Mouse (Mus musculus) hindbrain, embryonic 12.5 days (tissue): ENCODE data around the gene Nln. TPM values are rescaled to one million over a fixed set of nuclear protein-coding genes. Genes with fewer than 3 reads are reported as not detected.
A peak's percentile ranks its signal among the peaks of the same experiment; 100 is the strongest.

Experiments used
- ATAC-seq: fragments of 200-750 bp; cut with Nextera tagmentation; 2 replicates; pipeline ENCODE4 v1.8.0; 2017; ENCODE audit warnings: moderate TSS enrichment; ENCODE audit not compliant: low FRiP score
- H3K27ac ChIP-seq: fragments of 300-500 bp; sonication (generic); 2 replicates; pipeline ENCODE4 v1.5.1; 2016; ENCODE audit warnings: mild to moderate bottlenecking
- H3K27me3 ChIP-seq: fragments of 300-500 bp; sonication (generic); 2 replicates; pipeline ENCODE4 v1.6.1; 2016; ENCODE audit warnings: mild to moderate bottlenecking
- H3K36me3 ChIP-seq: fragments of 300-500 bp; sonication (generic); 2 replicates; pipeline ENCODE4 v1.6.1; 2016; ENCODE audit warnings: mild to moderate bottlenecking
- H3K4me1 ChIP-seq: fragments of 300-500 bp; sonication (generic); 2 replicates; pipeline ENCODE4 v1.6.1; 2016
- H3K4me2 ChIP-seq: fragments of 300-500 bp; sonication (generic); replicated peaks from 2 replicates; pipeline ENCODE4 v1.6.1; 2016; ENCODE audit warnings: mild to moderate bottlenecking
- H3K4me3 ChIP-seq: fragments of 300-500 bp; sonication (generic); 2 replicates; pipeline ENCODE4 v1.5.1; 2016; ENCODE audit warnings: mild to moderate bottlenecking
- H3K9ac ChIP-seq: fragments of 300-500 bp; sonication (generic); 2 replicates; pipeline ENCODE4 v1.6.1; 2016; ENCODE audit warnings: mild to moderate bottlenecking, moderate library complexity
- H3K9me3 ChIP-seq: fragments of 300-500 bp; sonication (generic); replicated peaks from 2 replicates; pipeline ENCODE4 v1.6.1; 2016; ENCODE audit warnings: mild to moderate bottlenecking
- WGBS: fragments of 180-500 bp; shearing (Covaris S2); methylation state at CpG from one replicate; pipeline ENCODE4 v1.1.7; 2016; 5-methylcytosine and 5-hydroxymethylcytosine counted together
- polyA plus RNA-seq: library from polyadenylated mRNA; unstranded; fragments of >200 nt; fragmentation: Nextera tagmentation; extraction: Ambion mirVana; gene quantifications from 2 replicates; pipeline ENCODE4 v1.2.1, GENCODE M21; 2016

Nln gene
- polyA plus RNA-seq, 1 experiment from 2014 or later = 29.2 TPM

GRCm38 (mm10) chr13:104024856-104025709, 84.3 kb downstream of the Nln start:
- Histone ChIP-seq H3K4me3 (no peak overlapping the region), H3K9ac (no peak overlapping the region), H3K4me2 (no peak overlapping the region), H3K9me3 (0 out of 2 replicates have a peak, but pooled peaks cover 2% of the 10 kb centered on the region), H3K36me3 (peaks cover 2% of the 10 kb centered on the region; the same call in 1 of the 2 replicates), H3K27ac (peak overlapping the region; percentile 48), H3K4me1 (peaks cover 9% of the 10 kb centered on the region), H3K27me3 (peaks cover 21% of the 10 kb centered on the region)
- ATAC-seq = no peak; the same call in 1 of the 2 replicates
- 60% methylated on average over 18 of the region's 18 CpGs for WGBS

- Histone ChIP-seq H3K9me3 (0 out of 2 replicates have a peak, but pooled peaks cover 5% of the 10 kb centered on the region), H3K27ac (no peak overlapping the region), H3K4me3 (no peak overlapping the region), H3K4me1 (peaks cover 9% of the 10 kb centered on the region), H3K9ac (no peak overlapping the region), H3K36me3 (peaks cover 4% of the 10 kb centered on the region; the same call in 1 of the 2 replicates), H3K27me3 (peaks cover 18% of the 10 kb centered on the region), H3K4me2 (no peak overlapping the region)
- 72% methylated on average over 2 of the region's 2 CpGs for WGBS
- no peak for ATAC-seq
Measured at GRCm38 (mm10) chr13:104024275-104024674, 85.1 kb downstream of the Nln start.

- H3K9ac ChIP-seq = no peak overlapping the region
- H3K36me3 ChIP-seq = peaks cover 4% of the 10 kb centered on the region; the same call in 1 of the 2 replicates
- 0 out of 2 replicates have a peak, but pooled peaks cover 5% of the 10 kb centered on the region for H3K9me3 ChIP-seq
- peaks cover 16% of the 10 kb centered on the region for H3K27me3 ChIP-seq
- no peak overlapping the region for H3K27ac ChIP-seq
- no peak for ATAC-seq
- no peak overlapping the region for H3K4me3 ChIP-seq
- whole genome bisulfite sequencing = 63% methylated on average over 11 of the region's 11 CpGs
- peaks cover 13% of the 10 kb centered on the region for H3K4me1 ChIP-seq
- no peak overlapping the region for H3K4me2 ChIP-seq
Measured at GRCm38 (mm10) chr13:104023356-104023911, 86.0 kb downstream of the Nln start.

GRCm38 (mm10) chr13:104018466-104019076, 90.8 kb downstream of the Nln start:
- 29% methylated on average over 7 of the region's 7 CpGs for WGBS
- H3K4me2 ChIP-seq = no peak overlapping the region
- H3K27me3 ChIP-seq = peaks cover 48% of the 10 kb centered on the region
- no peak overlapping the region for H3K9ac ChIP-seq
- 0 out of 2 replicates have a peak, but pooled peaks cover 5% of the 10 kb centered on the region for H3K9me3 ChIP-seq
- peak; percentile 72 for ATAC-seq
- H3K4me3 ChIP-seq = no peak overlapping the region
- peaks cover 4% of the 10 kb centered on the region; the same call in 1 of the 2 replicates for H3K36me3 ChIP-seq
- H3K27ac ChIP-seq = no peak overlapping the region
- peaks cover 11% of the 10 kb centered on the region for H3K4me1 ChIP-seq

GRCm38 (mm10) chr13:104015246-104016105, 93.9 kb downstream of the Nln start:
- Histone ChIP-seq H3K9me3 (0 out of 2 replicates have a peak, but pooled peaks cover 5% of the 10 kb centered on the region), H3K4me3 (no peak overlapping the region), H3K36me3 (peaks cover 4% of the 10 kb centered on the region; the same call in 1 of the 2 replicates), H3K27ac (no peak overlapping the region), H3K4me2 (no peak overlapping the region), H3K4me1 (peaks cover 11% of the 10 kb centered on the region), H3K27me3 (peaks cover 33% of the 10 kb centered on the region), H3K9ac (no peak overlapping the region)
- no peak for ATAC-seq
- 83% methylated on average over 18 of the region's 18 CpGs for WGBS

- no peak for ATAC-seq
- Histone ChIP-seq H3K9ac (no peak overlapping the region), H3K27ac (no peak overlapping the region), H3K4me1 (peaks cover 11% of the 10 kb centered on the region), H3K36me3 (no peaks in the 10 kb centered on the region), H3K27me3 (peaks cover 33% of the 10 kb centered on the region), H3K9me3 (no peaks in the 10 kb centered on the region), H3K4me2 (no peak overlapping the region), H3K4me3 (no peak overlapping the region)
- 82% methylated on average over 11 of the region's 11 CpGs for WGBS
Measured at GRCm38 (mm10) chr13:104014038-104014437, 95.4 kb downstream of the Nln start.

- H3K4me1 ChIP-seq = peaks cover 6% of the 10 kb centered on the region
- H3K4me2 ChIP-seq = no peak overlapping the region
- H3K27ac ChIP-seq = no peak overlapping the region
- 74% methylated on average over 6 of the region's 6 CpGs for WGBS
- no peak for ATAC-seq
- no peak overlapping the region for H3K9ac ChIP-seq
- peaks cover 33% of the 10 kb centered on the region for H3K27me3 ChIP-seq
- H3K4me3 ChIP-seq = no peak overlapping the region
- no peaks in the 10 kb centered on the region for H3K36me3 ChIP-seq
- H3K9me3 ChIP-seq = no peaks in the 10 kb centered on the region
Measured at GRCm38 (mm10) chr13:104013380-104013779, 96.0 kb downstream of the Nln start.

GRCm38 (mm10) chr13:104012214-104012833, 97.1 kb downstream of the Nln start:
- ATAC-seq = no peak
- Histone ChIP-seq H3K4me3 (no peak overlapping the region), H3K4me1 (peaks cover 4% of the 10 kb centered on the region; the same call in 1 of the 2 replicates)

GRCm38 (mm10) chr13:104011289-104011688, 98.1 kb downstream of the Nln start:
- no peaks in the 10 kb centered on the region for H3K4me1 ChIP-seq
- ATAC-seq = no peak
- 89% methylated on average over 5 of the region's 5 CpGs for WGBS
- no peak overlapping the region for H3K4me2 ChIP-seq
- H3K27me3 ChIP-seq = peaks cover 22% of the 10 kb centered on the region
- H3K9ac ChIP-seq = no peak overlapping the region
- no peaks in the 10 kb centered on the region for H3K36me3 ChIP-seq
- no peaks in the 10 kb centered on the region for H3K9me3 ChIP-seq
- no peak overlapping the region for H3K4me3 ChIP-seq
- no peak overlapping the region for H3K27ac ChIP-seq

More at GRCm38 (mm10) chr13:104012214-104012833, 97.1 kb downstream of the Nln start:
- Histone ChIP-seq H3K36me3 (no peaks in the 10 kb centered on the region), H3K27me3 (peaks cover 32% of the 10 kb centered on the region), H3K27ac (no peak overlapping the region), H3K9ac (no peak overlapping the region), H3K4me2 (no peak overlapping the region), H3K9me3 (no peaks in the 10 kb centered on the region)
- WGBS = 89% methylated on average over 11 of the region's 11 CpGs

- 92% methylated on average over 6 of the region's 6 CpGs for WGBS
Measured at GRCm38 (mm10) chr13:104005231-104005845, 104.1 kb downstream of the Nln start.

GRCm38 (mm10) chr13:103994085-103994455, 115.3 kb downstream of the Nln start:
- Histone ChIP-seq H3K4me1 (no peaks in the 10 kb centered on the region), H3K9me3 (peaks cover 13% of the 10 kb centered on the region), H3K9ac (no peak overlapping the region), H3K4me2 (no peak overlapping the region), H3K27ac (no peak overlapping the region), H3K4me3 (no peak overlapping the region), H3K27me3 (no peaks in the 10 kb centered on the region), H3K36me3 (0 out of 2 replicates have a peak, but pooled peaks cover 2% of the 10 kb centered on the region)
- 88% methylated on average over 5 of the region's 5 CpGs for WGBS
- ATAC-seq = no peak

More at GRCm38 (mm10) chr13:104005231-104005845, 104.1 kb downstream of the Nln start:
- Histone ChIP-seq H3K4me3 (no peak overlapping the region), H3K27ac (no peak overlapping the region), H3K36me3 (no peaks in the 10 kb centered on the region), H3K27me3 (no peaks in the 10 kb centered on the region), H3K4me2 (no peak overlapping the region), H3K4me1 (no peaks in the 10 kb centered on the region), H3K9ac (no peak overlapping the region), H3K9me3 (no peaks in the 10 kb centered on the region)
- ATAC-seq = no peak
